In genomic region chr2:77948921-77949320, GRCm38 (mm10) we compare ENCODE assay signal across 24 mouse cellular contexts.
"Had no signal": no experiment of that assay in that cellular context is flagged by ENCODE, and none has a peak within 500 bp of the region (broad histone marks: within the 10 kb centered on the region; RNA-seq: fewer than 3 reads in every experiment).

No protein-coding gene starts in this region.

- H3K9me3 ChIP-seq: embryonic facial prominence, embryonic 10.5 days; embryonic facial prominence, embryonic 12.5 days; embryonic facial prominence, embryonic 13.5 days; embryonic facial prominence, embryonic 15.5 days; forebrain, embryonic 10.5 days; forebrain, embryonic 12.5 days; forebrain, embryonic 13.5 days; forebrain, embryonic 15.5 days; heart, embryonic 10.5 days had no signal

- H3K4me3 ChIP-seq: embryonic facial prominence, embryonic 10.5 days; embryonic facial prominence, embryonic 12.5 days; embryonic facial prominence, embryonic 13.5 days; embryonic facial prominence, embryonic 15.5 days; erythroblast, embryonic 14.5 days; forebrain, embryonic 10.5 days; forebrain, embryonic 12.5 days; forebrain, embryonic 13.5 days; forebrain, embryonic 15.5 days; heart, adult 2 months; heart, embryonic 10.5 days had no signal

- ATAC-seq: forebrain, embryonic 13.5 days; forebrain, embryonic 14.5 days; forebrain, embryonic 15.5 days; forebrain, embryonic 16.5 days; forebrain, postnatal 0 days had no signal

- H3K27me3 ChIP-seq: embryonic facial prominence, embryonic 12.5 days; embryonic facial prominence, embryonic 13.5 days; embryonic facial prominence, embryonic 15.5 days; forebrain, embryonic 12.5 days; forebrain, embryonic 13.5 days; forebrain, embryonic 15.5 days had no signal

- DNase-seq: cerebellum, adult 9-10 months; cerebellum, adult 9-11 months; cerebellum, postnatal 14 days; cerebellum, postnatal 25 days; cerebellum, postnatal 36 days; embryo, embryonic 11 days; forebrain, postnatal 0 days; gastrocnemius, postnatal 10 days; gastrocnemius, postnatal 14 days; gastrocnemius, postnatal 25 days; gastrocnemius, postnatal 36 days; heart, adult 2 months had no signal

- H3K9ac ChIP-seq: embryonic facial prominence, embryonic 12.5 days; embryonic facial prominence, embryonic 13.5 days; embryonic facial prominence, embryonic 15.5 days; forebrain, embryonic 12.5 days; forebrain, embryonic 13.5 days; forebrain, embryonic 15.5 days; forebrain, postnatal 0 days had no signal

- H3K36me3 ChIP-seq: embryonic facial prominence, embryonic 10.5 days; embryonic facial prominence, embryonic 12.5 days; embryonic facial prominence, embryonic 13.5 days; embryonic facial prominence, embryonic 15.5 days; forebrain, embryonic 10.5 days; forebrain, embryonic 12.5 days; forebrain, embryonic 15.5 days; heart, embryonic 10.5 days had no signal

- H3K4me2 ChIP-seq: embryonic facial prominence, embryonic 12.5 days; embryonic facial prominence, embryonic 13.5 days; embryonic facial prominence, embryonic 15.5 days; forebrain, embryonic 12.5 days; forebrain, embryonic 13.5 days; forebrain, embryonic 15.5 days had no signal

- H3K27ac ChIP-seq: embryonic facial prominence, embryonic 10.5 days; embryonic facial prominence, embryonic 12.5 days; embryonic facial prominence, embryonic 13.5 days; embryonic facial prominence, embryonic 15.5 days; forebrain, embryonic 10.5 days; forebrain, embryonic 12.5 days; forebrain, embryonic 13.5 days; forebrain, embryonic 15.5 days; heart, adult 2 months; heart, embryonic 10.5 days had no signal
